Mouse (Mus musculus): ENCODE measurements at regions not wholly inside any gene's neighbourhood (a gene's known extent, or its start where the extent isn't known, plus 50 kb on each side); places are given as distances from the start of the nearest gene placed in this dataset.

GRCm38 (mm10) chr16:49985082-49986076, 185.0 kb downstream of the Cd47 start:
- H3K4me2 ChIP-seq: no peak overlapping the region
- no peak overlapping the region for H3K27ac ChIP-seq
- H3K4me3 ChIP-seq: no peak overlapping the region

GRCm38 (mm10) chr16:49986954-49987353, 186.6 kb downstream of the Cd47 start:
- H3K4me1 ChIP-seq (replicated peaks): peaks cover 10% of the 10 kb centered on the region
- no peak overlapping the region for H3K4me2 ChIP-seq
- no peaks in the 10 kb centered on the region for H3K9me3 ChIP-seq
- H3K4me3 ChIP-seq: no peak overlapping the region
- ATAC-seq (ENCODE audit: low FRiP score): no peak
- no peak overlapping the region for H3K27ac ChIP-seq
- no peak overlapping the region for H3K9ac ChIP-seq
- H3K36me3 ChIP-seq: no peaks in the 10 kb centered on the region
- WGBS: 79% methylated on average over 6 of the region's 6 CpGs
- H3K27me3 ChIP-seq: no peaks in the 10 kb centered on the region

More at GRCm38 (mm10) chr16:49985082-49986076, 185.0 kb downstream of the Cd47 start:
- Histone ChIP-seq H3K4me1 (replicated peaks) (peaks cover 12% of the 10 kb centered on the region), H3K36me3 (no peaks in the 10 kb centered on the region), H3K9me3 (no peaks in the 10 kb centered on the region), H3K27me3 (no peaks in the 10 kb centered on the region), H3K9ac (no peak overlapping the region)
- ATAC-seq (ENCODE audit: low FRiP score): peak; percentile 16; the same call in 1 of the 2 replicates
- 48% methylated on average over 14 of the region's 14 CpGs for WGBS

- Histone ChIP-seq H3K9ac (no peak overlapping the region), H3K36me3 (no peaks in the 10 kb centered on the region), H3K4me1 (replicated peaks) (no peaks in the 10 kb centered on the region), H3K9me3 (no peaks in the 10 kb centered on the region), H3K27me3 (0 out of 2 replicates have a peak, but pooled peaks cover 8% of the 10 kb centered on the region), H3K4me2 (no peak overlapping the region), H3K27ac (no peak overlapping the region), H3K4me3 (no peak overlapping the region)
- WGBS: 80% methylated on average over 3 of the region's 3 CpGs
- ATAC-seq (ENCODE audit: low FRiP score): no peak
These were observed 195.5 kb downstream of the Cd47 start for GRCm38 (mm10) chr16:49995822-49996221.

DNA sequence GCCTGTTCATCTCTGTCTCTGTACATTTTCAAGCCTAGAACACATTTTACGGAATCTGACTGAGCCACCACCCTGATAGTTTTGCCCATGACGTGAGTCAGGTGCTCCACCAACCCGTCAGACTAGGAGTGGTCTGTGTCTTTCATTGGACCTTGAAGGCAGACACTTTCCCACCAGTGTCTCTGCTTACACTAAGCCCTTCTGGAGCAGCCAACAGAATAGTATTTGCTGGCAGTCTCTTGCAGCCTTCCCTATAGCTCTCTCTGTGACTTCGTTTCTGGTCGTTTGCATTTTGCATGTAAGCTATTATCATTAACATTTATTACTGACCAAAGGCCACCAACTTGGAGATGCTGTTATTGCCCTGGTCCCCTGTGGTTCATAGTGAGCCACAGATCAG, 196.3 kb downstream of the Cd47 start:
- Histone ChIP-seq H3K4me2 (no peak overlapping the region), H3K4me1 (replicated peaks) (no peaks in the 10 kb centered on the region; the same call in 1 of the 2 replicates), H3K27me3 (0 out of 2 replicates have a peak, but pooled peaks cover 8% of the 10 kb centered on the region), H3K27ac (no peak overlapping the region), H3K4me3 (no peak overlapping the region), H3K9ac (no peak overlapping the region), H3K9me3 (no peaks in the 10 kb centered on the region), H3K36me3 (no peaks in the 10 kb centered on the region)
- no peak for ATAC-seq (ENCODE audit: low FRiP score)
- 86% methylated on average over 5 of the region's 5 CpGs for WGBS

GRCm38 (mm10) chr16:49997040-49997439, 196.7 kb downstream of the Cd47 start:
- Histone ChIP-seq H3K27ac (no peak overlapping the region), H3K9ac (no peak overlapping the region), H3K36me3 (no peaks in the 10 kb centered on the region), H3K27me3 (0 out of 2 replicates have a peak, but pooled peaks cover 8% of the 10 kb centered on the region), H3K9me3 (no peaks in the 10 kb centered on the region), H3K4me1 (replicated peaks) (no peaks in the 10 kb centered on the region; the same call in 1 of the 2 replicates), H3K4me2 (no peak overlapping the region), H3K4me3 (no peak overlapping the region)
- WGBS: 91% methylated on average over 7 of the region's 7 CpGs
- no peak for ATAC-seq (ENCODE audit: low FRiP score)

DNA sequence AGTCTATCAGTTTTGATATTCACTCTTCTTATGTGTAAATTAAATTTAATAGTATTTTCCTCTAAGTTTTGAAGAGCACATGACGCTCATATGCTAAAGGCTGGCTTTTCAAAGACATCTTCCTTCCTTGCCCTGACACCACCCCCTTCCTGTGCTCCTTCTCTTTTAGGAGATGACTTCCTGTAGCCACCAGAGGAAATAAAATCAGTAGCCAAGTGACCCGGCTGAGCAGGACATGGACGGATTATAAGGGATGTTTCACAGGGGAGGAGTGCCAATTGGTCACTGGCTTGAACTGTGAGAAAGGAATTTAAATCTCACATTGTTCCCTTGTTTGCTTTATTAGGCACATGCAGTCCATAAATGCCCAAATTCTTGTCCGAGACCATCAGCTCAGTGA, 200.5 kb downstream of the Cd47 start:
- no peaks in the 10 kb centered on the region; the same call in 1 of the 2 replicates for H3K4me1 ChIP-seq (replicated peaks)
- ATAC-seq (ENCODE audit: low FRiP score): no peak
- H3K4me2 ChIP-seq: no peak overlapping the region
- H3K9me3 ChIP-seq: no peaks in the 10 kb centered on the region
- no peak overlapping the region for H3K4me3 ChIP-seq
- WGBS: 60% methylated on average over 4 of the region's 4 CpGs
- H3K27me3 ChIP-seq: 0 out of 2 replicates have a peak, but pooled peaks cover 8% of the 10 kb centered on the region
- H3K9ac ChIP-seq: no peak overlapping the region
- H3K27ac ChIP-seq: no peak overlapping the region
- H3K36me3 ChIP-seq: no peaks in the 10 kb centered on the region

GRCm38 (mm10) chr16:50001662-50002455, 201.5 kb downstream of the Cd47 start:
- no peak overlapping the region for H3K27ac ChIP-seq
- WGBS: 34% methylated on average over 3 of the region's 3 CpGs
- ATAC-seq (ENCODE audit: low FRiP score): no peak
- no peak overlapping the region for H3K4me3 ChIP-seq
- H3K4me2 ChIP-seq: no peak overlapping the region
- no peak overlapping the region for H3K9ac ChIP-seq
- 0 out of 2 replicates have a peak, but pooled peaks cover 8% of the 10 kb centered on the region for H3K27me3 ChIP-seq
- no peaks in the 10 kb centered on the region for H3K36me3 ChIP-seq
- no peaks in the 10 kb centered on the region for H3K9me3 ChIP-seq
- no peaks in the 10 kb centered on the region; the same call in 1 of the 2 replicates for H3K4me1 ChIP-seq (replicated peaks)

- no peaks in the 10 kb centered on the region for H3K36me3 ChIP-seq
- no peaks in the 10 kb centered on the region; the same call in 1 of the 2 replicates for H3K4me1 ChIP-seq (replicated peaks)
- no peaks in the 10 kb centered on the region for H3K9me3 ChIP-seq
- no peak overlapping the region for H3K4me3 ChIP-seq
- H3K4me2 ChIP-seq: no peak overlapping the region
- no peak overlapping the region for H3K27ac ChIP-seq
- H3K27me3 ChIP-seq: 0 out of 2 replicates have a peak, but pooled peaks cover 8% of the 10 kb centered on the region
- 56% methylated on average over 3 of the region's 3 CpGs for WGBS
- ATAC-seq (ENCODE audit: low FRiP score): no peak
- H3K9ac ChIP-seq: no peak overlapping the region
These were observed 202.1 kb downstream of the Cd47 start for GRCm38 (mm10) chr16:50002456-50002788.

- Histone ChIP-seq H3K36me3 (no peaks in the 10 kb centered on the region), H3K4me1 (replicated peaks) (peaks cover 8% of the 10 kb centered on the region; the same call in 1 of the 2 replicates), H3K27ac (no peak overlapping the region), H3K4me3 (no peak overlapping the region), H3K27me3 (no peaks in the 10 kb centered on the region), H3K4me2 (no peak overlapping the region), H3K9me3 (no peaks in the 10 kb centered on the region), H3K9ac (no peak overlapping the region)
- no peak for ATAC-seq (ENCODE audit: low FRiP score)
- WGBS: 89% methylated on average over 3 of the region's 3 CpGs
These were observed 208.7 kb downstream of the Cd47 start for GRCm38 (mm10) chr16:50009046-50009445.

- Histone ChIP-seq H3K27ac (no peak overlapping the region), H3K4me2 (no peak overlapping the region), H3K36me3 (no peaks in the 10 kb centered on the region), H3K9me3 (no peaks in the 10 kb centered on the region), H3K9ac (no peak overlapping the region), H3K4me3 (no peak overlapping the region), H3K27me3 (no peaks in the 10 kb centered on the region), H3K4me1 (replicated peaks) (peaks cover 8% of the 10 kb centered on the region; the same call in 1 of the 2 replicates)
- 55% methylated on average over 6 of the region's 6 CpGs for WGBS
- ATAC-seq (ENCODE audit: low FRiP score): 0 out of 2 replicates have a peak, but pooled peaks have one; percentile 36
These were observed 209.2 kb downstream of the Cd47 start for GRCm38 (mm10) chr16:50009542-50009941.

DNA sequence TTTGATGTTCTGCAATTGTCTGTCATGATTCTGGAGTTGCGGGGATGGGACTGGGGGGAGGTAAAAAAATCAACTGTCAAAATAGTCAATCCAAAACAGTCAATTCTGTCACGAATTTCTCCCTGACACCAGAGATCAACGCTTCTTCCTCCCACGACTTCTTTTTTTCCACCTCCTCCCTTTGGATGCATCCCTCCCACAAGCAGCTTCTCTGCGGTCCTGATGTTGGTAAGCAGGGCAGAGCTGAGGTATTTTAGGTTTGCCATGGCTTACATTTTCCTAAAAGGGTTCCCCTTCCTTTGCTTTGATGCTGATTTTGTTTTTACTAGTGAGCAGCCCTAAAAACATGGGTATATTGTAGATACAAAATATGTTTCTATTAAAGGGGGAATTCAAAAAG, 209.7 kb downstream of the Cd47 start:
- H3K4me2 ChIP-seq: no peak overlapping the region
- H3K36me3 ChIP-seq: no peaks in the 10 kb centered on the region
- WGBS: 72% methylated on average over 5 of the region's 5 CpGs
- ATAC-seq (ENCODE audit: low FRiP score): no peak
- no peaks in the 10 kb centered on the region for H3K27me3 ChIP-seq
- H3K27ac ChIP-seq: no peak overlapping the region
- H3K9ac ChIP-seq: no peak overlapping the region
- no peak overlapping the region for H3K4me3 ChIP-seq
- H3K9me3 ChIP-seq: no peaks in the 10 kb centered on the region
- peaks cover 8% of the 10 kb centered on the region; the same call in 1 of the 2 replicates for H3K4me1 ChIP-seq (replicated peaks)

DNA sequence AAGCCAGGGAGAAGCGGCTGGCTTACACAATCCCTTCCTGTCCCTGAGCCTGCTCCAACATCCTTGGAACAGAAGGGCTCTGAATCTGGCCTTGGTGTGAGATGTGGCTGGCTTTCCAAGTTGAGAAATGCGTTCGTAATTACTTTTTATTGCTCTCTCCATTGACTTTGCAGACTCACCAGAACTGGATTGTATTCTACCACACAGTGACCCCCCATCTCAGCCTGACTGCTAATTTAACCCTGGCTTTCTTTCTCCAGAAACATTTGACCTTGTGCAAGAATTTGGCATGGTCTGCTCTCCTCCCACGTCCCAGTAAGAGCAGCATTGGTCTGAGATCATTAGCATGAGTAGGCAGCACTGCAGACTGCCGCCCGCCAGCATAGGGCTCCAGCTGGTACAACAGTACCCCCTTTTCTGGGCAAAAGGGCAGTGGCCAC, 210.2 kb downstream of the Cd47 start:
- ATAC-seq (ENCODE audit: low FRiP score): peak; percentile 28; the same call in 1 of the 2 replicates
- Histone ChIP-seq H3K27ac (no peak overlapping the region), H3K36me3 (no peaks in the 10 kb centered on the region), H3K4me2 (no peak overlapping the region), H3K9me3 (no peaks in the 10 kb centered on the region), H3K9ac (no peak overlapping the region), H3K27me3 (no peaks in the 10 kb centered on the region), H3K4me3 (no peak overlapping the region), H3K4me1 (replicated peaks) (peaks cover 8% of the 10 kb centered on the region; the same call in 1 of the 2 replicates)
- WGBS: 54% methylated on average over 6 of the region's 6 CpGs

All from hindbrain, embryonic 13.5 days (tissue).